In genomic region chr7:89437589-89437988, GRCm38 (mm10) we compare ENCODE assay signal across 8 mouse cellular contexts. TPM values are rescaled to one million over a fixed set of nuclear protein-coding genes. Genes with fewer than 3 reads are reported as not detected.
A peak's percentile ranks its signal among the peaks of the same experiment; 100 is the strongest.
DNase-seq lines count a peak whose midpoint lies in the region; ATAC-seq lines count a peak whose summit lies in the region.

No protein-coding gene starts in this region.

- peak; percentile 72 for ATAC-seq in granulocyte monocyte progenitor cell, adult 5-6 weeks (replicated peaks; ENCODE audit: poor library complexity, severe bottlenecking)

- peak; percentile 11 to 20 for DNase-seq in cerebellum, adult 18-20 months
- DNase-seq in cerebellum, adult 11-12 months, result no peak
- DNase-seq in urinary bladder, postnatal 25 days (ENCODE audit: low spot score), result peak; percentile 37
- no peak for DNase-seq in urinary bladder, adult 2 months (ENCODE audit: low spot score)
- peak; percentile 75 for DNase-seq in kidney, postnatal 10 days
- DNase-seq in lung, postnatal 10 days, result peak; percentile 62
- no peak for DNase-seq in ovary, postnatal 10 days (ENCODE audit: low spot score)

RNA-seq across cellular contexts. Expression of gene Fzd4, which starts 33.4 kb away (rescaled TPM):
- 20.3 and 20.6 TPM in 2 replicates for polyA plus RNA-seq in urinary bladder, adult 2 months (2012; rRNA removed)
- total RNA-seq in granulocyte monocyte progenitor cell, adult 5-6 weeks (2014; fragmentation: Nextera tagmentation), result 0.34 and 2.4 TPM in 2 replicates
- total RNA-seq in granulocyte monocyte progenitor cell, adult 5-6 weeks (2017), result 0.78 and 1.1 TPM in 2 replicates

RNA-seq across cellular contexts. Expression of gene Tmem135, which starts 33.6 kb away (rescaled TPM):
- 15.1 and 15.7 TPM in 2 replicates for polyA plus RNA-seq in urinary bladder, adult 2 months (2012; rRNA removed)
- 21.5 and 23.1 TPM in 2 replicates for total RNA-seq in granulocyte monocyte progenitor cell, adult 5-6 weeks (2014; fragmentation: Nextera tagmentation)
- 18.1 and 18.9 TPM in 2 replicates for total RNA-seq in granulocyte monocyte progenitor cell, adult 5-6 weeks (2017)

Comparison
In these comparisons a context has a peak if more than half of its experiments do, and no peak if none do; other contexts are left out.
1. DNase-seq: peak in cerebellum, adult 18-20 months (2 of 2), urinary bladder, postnatal 25 days (single experiment), kidney, postnatal 10 days (single experiment) and lung, postnatal 10 days (single experiment); none in cerebellum, adult 11-12 months (single experiment), urinary bladder, adult 2 months (single experiment) and ovary, postnatal 10 days (single experiment).